Mouse (Mus musculus) MEL (cell line): ENCODE measurements around the gene Senp3. TPM values are rescaled to one million over a fixed set of nuclear protein-coding genes. Genes with fewer than 3 reads are reported as not detected.

Experiments used
- DNase-seq: peaks from one replicate; pipeline ENCODE4 v3.0.0; 2011; ENCODE audit warnings: low read depth, low spot score
- H3K27ac ChIP-seq: 2 replicates; pipeline ENCODE4 v1.5.1; 2012; ENCODE audit warnings: low read depth, mild to moderate bottlenecking, control low read depth, low read length, moderate library complexity; ENCODE audit not compliant: control insufficient read depth
- H3K27me3 ChIP-seq, 2 experiments: fragments of 150-350 bp in 1 of 2; sonication (generic) in 1 of 2; 2 replicates each; pipeline ENCODE4 v1.6.1; 2012; ENCODE audit warnings: low read length in 2 of 2, mild to moderate bottlenecking in 2 of 2, improper control_type of control experiment in 1 of 2, moderate library complexity in 1 of 2; ENCODE audit not compliant: insufficient read depth in 2 of 2, control insufficient read depth in 1 of 2
- H3K36me3 ChIP-seq, 2 experiments: 2 replicates each; pipeline ENCODE4 v1.6.1; 2012 to 2014; ENCODE audit warnings: low read length in 2 of 2, improper control_type of control experiment in 1 of 2, inconsistent platforms in 1 of 2, mild to moderate bottlenecking in 1 of 2; ENCODE audit not compliant: insufficient read depth in 2 of 2, control insufficient read depth in 1 of 2
- H3K4me1 ChIP-seq, 2 experiments: fragments of 150-350 bp in 1 of 2; sonication (generic) in 1 of 2; 2 replicates each; pipeline ENCODE4 v1.6.1; 2012; ENCODE audit warnings: low read length in 2 of 2, improper control_type of control experiment in 1 of 2, mild to moderate bottlenecking in 1 of 2; ENCODE audit not compliant: insufficient read depth in 2 of 2, control insufficient read depth in 1 of 2
- H3K4me3 ChIP-seq, 2 experiments: fragments of 150-350 bp in 1 of 2; sonication (generic) in 1 of 2; 2 replicates each; pipeline ENCODE4 v1.5.1; 2012; ENCODE audit warnings: low read depth in 2 of 2, low read length in 2 of 2, mild to moderate bottlenecking in 2 of 2, moderate library complexity in 2 of 2, control low read depth in 1 of 2, improper control_type of control experiment in 1 of 2; ENCODE audit not compliant: control insufficient read depth in 1 of 2, insufficient read depth in 1 of 2
- H3K79me2 ChIP-seq: 2 replicates; pipeline ENCODE4 v1.6.1; 2012; ENCODE audit warnings: mild to moderate bottlenecking, low read length, moderate library complexity; ENCODE audit not compliant: control insufficient read depth, poor library complexity, insufficient read depth
- H3K9ac ChIP-seq: 2 replicates; pipeline ENCODE4 v1.6.1; 2012; ENCODE audit warnings: low read depth, mild to moderate bottlenecking, control low read depth, low read length, moderate library complexity; ENCODE audit not compliant: control insufficient read depth, poor library complexity, severe bottlenecking
- H3K9me3 ChIP-seq: fragments of 150-350 bp; sonication (generic); replicated peaks from 2 replicates; pipeline ENCODE4 v1.6.1; 2012; ENCODE audit warnings: mild to moderate bottlenecking, low read length, improper control_type of control experiment, moderate library complexity; ENCODE audit not compliant: insufficient read depth
- CTCF ChIP-seq, 3 experiments: IDR thresholded peaks in 2 of 3; conservative IDR thresholded peaks in 1 of 3; 2 replicates each; pipeline ENCODE4 v1.5.1; 2011 to 2012; ENCODE audit warnings: low read length in 3 of 3, low read depth in 2 of 3, mild to moderate bottlenecking in 2 of 3, improper control_type of control experiment in 1 of 3, inconsistent platforms in 1 of 3, mixed read lengths in 1 of 3, moderate library complexity in 1 of 3; ENCODE audit not compliant: control insufficient read depth in 1 of 3, insufficient read depth in 1 of 3, poor library complexity in 1 of 3, severe bottlenecking in 1 of 3
- ELF1 ChIP-seq: IDR thresholded peaks from 2 replicates; pipeline ENCODE4 v1.6.1; 2014; ENCODE audit warnings: low read depth, mild to moderate bottlenecking, inconsistent platforms, low read length, improper control_type of control experiment, moderate library complexity
- GATA1 ChIP-seq: IDR thresholded peaks from 2 replicates; pipeline ENCODE4 v1.6.1; 2011; ENCODE audit warnings: low read depth, low read length, improper control_type of control experiment
- JUND ChIP-seq: IDR thresholded peaks from 2 replicates; pipeline ENCODE4 v1.6.1; 2011; ENCODE audit warnings: low read depth, mild to moderate bottlenecking, improper control_type of control experiment, low read length
- MAX ChIP-seq: IDR thresholded peaks from 2 replicates; pipeline ENCODE4 v1.6.1; 2011; ENCODE audit warnings: low read length, improper control_type of control experiment
- NELFE ChIP-seq: IDR thresholded peaks from 2 replicates; pipeline ENCODE4 v1.6.1; 2011; ENCODE audit warnings: low read depth, low read length, improper control_type of control experiment
- RCOR1 ChIP-seq: IDR thresholded peaks from 2 replicates; pipeline ENCODE4 v1.6.1; 2012; ENCODE audit warnings: low read depth, mild to moderate bottlenecking, inconsistent platforms, low read length, improper control_type of control experiment
- SIN3A ChIP-seq: IDR thresholded peaks from 2 replicates; pipeline ENCODE4 v1.6.1; 2012; ENCODE audit warnings: low read length, improper control_type of control experiment, inconsistent platforms
- TAL1 ChIP-seq: IDR thresholded peaks from 2 replicates; pipeline ENCODE4 v1.6.1; 2012; ENCODE audit warnings: mild to moderate bottlenecking, inconsistent platforms, low read length, moderate library complexity, mixed read lengths
- USF1 ChIP-seq: IDR thresholded peaks from 2 replicates; pipeline ENCODE4 v1.6.1; 2014; ENCODE audit warnings: low read depth, mild to moderate bottlenecking, inconsistent platforms, low read length, improper control_type of control experiment, moderate library complexity
- ZKSCAN1 ChIP-seq: IDR thresholded peaks from 2 replicates; pipeline ENCODE4 v1.6.1; 2012; ENCODE audit warnings: low read depth, mild to moderate bottlenecking, inconsistent platforms, low read length, improper control_type of control experiment, moderate library complexity
- ZMIZ1 ChIP-seq: IDR thresholded peaks from 2 replicates; pipeline ENCODE4 v1.6.1; 2012; ENCODE audit warnings: low read depth, mild to moderate bottlenecking, inconsistent platforms, low read length, improper control_type of control experiment, moderate library complexity
- polyA plus RNA-seq, 2 experiments: library from polyadenylated mRNA; stranded (reverse) in 1 of 2; unstranded in 1 of 2; fragments of >175 nt in 1 of 2; fragments of >200 nt in 1 of 2; gene quantifications; 2 replicates each; pipeline versions ENCODE4 v1.2.1 to v1.2.4; 2012; ENCODE audit warnings: low replicate concordance in 2 of 2, low read depth in 1 of 2; ENCODE audit not compliant: insufficient read length in 2 of 2, insufficient read depth in 1 of 2, missing spikeins in 1 of 2
- total RNA-seq: library from RNA; depleted of rRNA; stranded (reverse); fragments of 300-350 nt; gene quantifications from 2 replicates; pipeline ENCODE4 v1.2.3, GENCODE M21; 2012

Senp3 gene
- total and polyA plus RNA-seq, 3 experiments: 147 to 890 (median 171) TPM

GRCm38 (mm10) chr11:69662213-69662966 lies 19.5 kb downstream of the Senp3 start, which contains the start of gene Mpdu1 (continued):
- TF ChIP-seq CTCF (IDR thresholded peaks at IDR 0.05 in 2 of 3, conservative IDR thresholded peaks at IDR 0.05 in 1 of 3; ENCODE audit: control insufficient read depth in 1 of 3, insufficient read depth in 1 of 3, low read depth in 2 of 3, low read length in 3 of 3, poor library complexity in 1 of 3, severe bottlenecking in 1 of 3) (no peak; a peak in 1 of 6 replicates), GATA1 (0 out of 2 replicates have a peak, but pooled peaks have one; percentile 8), USF1 (no peak), ELF1 (peak; percentile 91)

- peak overlapping the region; percentile 30 for H3K27ac ChIP-seq
- H3K27me3 ChIP-seq: no peaks in the 10 kb centered on the region
- TF ChIP-seq RCOR1 (no peak), TAL1 (0 out of 2 replicates have a peak, but pooled peaks have one; percentile 5), ZMIZ1 (no peak)
- DNase-seq: peak; percentile 58
- H3K36me3 ChIP-seq: peaks cover 0 to 23% of the 10 kb centered on the region in 2 experiments; a peak in 2 of 4 replicates
- peak overlapping the region; percentile 63 to 78 for H3K4me3 ChIP-seq
- H3K4me1 ChIP-seq: peaks cover 4 to 23% of the 10 kb centered on the region in 2 experiments
- no peaks in the 10 kb centered on the region for H3K9me3 ChIP-seq
- H3K9ac ChIP-seq: peak overlapping the region; percentile 85
- H3K79me2 ChIP-seq: peaks cover 8% of the 10 kb centered on the region
Measured at GRCm38 (mm10) chr11:69661221-69661881, 20.5 kb downstream of the Senp3 start.

GRCm38 (mm10) chr11:69657462-69657881 lies 24.4 kb downstream of the Senp3 start:
- TF ChIP-seq MAX (no peak), JUND (no peak), SIN3A (0 out of 2 replicates have a peak, but pooled peaks have one; percentile 4), ZKSCAN1 (no peak), NELFE (no peak)
- TF ChIP-seq, all 39 proteins: peak for 1
- H3K36me3 ChIP-seq: peaks cover 0 to 14% of the 10 kb centered on the region in 2 experiments; a peak in 2 of 4 replicates
- H3K27ac ChIP-seq: no peak overlapping the region

More at GRCm38 (mm10) chr11:69657462-69657881, 24.4 kb downstream of the Senp3 start:
- Histone ChIP-seq H3K27me3 (no peaks in the 10 kb centered on the region), H3K9ac (no peak overlapping the region), H3K79me2 (peaks cover 4% of the 10 kb centered on the region; the same call in 1 of the 2 replicates), H3K4me1 (peaks cover 4 to 11% of the 10 kb centered on the region in 2 experiments), H3K4me3 (no peak overlapping the region), H3K9me3 (no peaks in the 10 kb centered on the region)
- no peak for DNase-seq
